Mouse (Mus musculus) testis, adult 2 months (tissue): ENCODE data around the gene Col6a4.

Experiments used
- CTCF ChIP-seq: fragments of 200-500 bp; IDR thresholded peaks from 2 replicates; pipeline ENCODE4 v1.5.1; 2012; ENCODE audit warnings: low read depth, mild to moderate bottlenecking, inconsistent platforms, low read length, moderate library complexity; ENCODE audit not compliant: control insufficient read depth, insufficient read depth, insufficient replicate concordance
- POLR2A ChIP-seq: fragments of 200-500 bp; IDR thresholded peaks from 2 replicates; pipeline ENCODE4 v1.6.1; 2012; ENCODE audit warnings: low read depth, mild to moderate bottlenecking, inconsistent platforms, low read length, moderate library complexity; ENCODE audit not compliant: control insufficient read depth

DNA sequence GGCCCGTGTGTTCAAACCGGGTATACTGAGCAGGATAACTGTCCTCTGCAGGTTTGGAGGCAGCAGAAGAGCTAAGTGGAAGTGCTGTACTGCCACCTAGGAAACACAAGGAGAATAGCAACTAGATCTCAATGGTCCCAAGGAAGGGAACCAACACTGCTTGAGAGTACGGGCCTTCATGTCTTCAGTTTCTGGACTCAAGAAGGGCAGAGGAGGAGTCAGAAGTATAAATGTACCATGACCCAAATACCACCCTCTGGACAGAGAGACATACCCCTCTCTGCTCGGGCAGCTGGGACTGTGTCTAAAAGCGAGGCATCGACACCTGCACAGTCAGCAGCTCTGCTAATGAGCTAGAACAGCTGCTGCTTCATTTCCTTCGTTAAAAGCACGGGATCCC is 108.5 kb downstream of the Col6a4 start:
- TF ChIP-seq CTCF (no peak), POLR2A (no peak)
